Mouse (Mus musculus) embryo, embryonic 9.5 days (tissue): ENCODE measurements around the gene Gmnn.
"Not testable (repeated sequence)": the region's sequence is repeated elsewhere in the genome, so short reads cannot be mapped to it uniquely, and the experiment has no call there.

ENCODE experiments used
- DNase-seq: peaks from one replicate; pipeline ENCODE4 v3.0.0-alpha.2; 2017; ENCODE audit errors: extremely low spot score

Gmnn gene

DNA sequence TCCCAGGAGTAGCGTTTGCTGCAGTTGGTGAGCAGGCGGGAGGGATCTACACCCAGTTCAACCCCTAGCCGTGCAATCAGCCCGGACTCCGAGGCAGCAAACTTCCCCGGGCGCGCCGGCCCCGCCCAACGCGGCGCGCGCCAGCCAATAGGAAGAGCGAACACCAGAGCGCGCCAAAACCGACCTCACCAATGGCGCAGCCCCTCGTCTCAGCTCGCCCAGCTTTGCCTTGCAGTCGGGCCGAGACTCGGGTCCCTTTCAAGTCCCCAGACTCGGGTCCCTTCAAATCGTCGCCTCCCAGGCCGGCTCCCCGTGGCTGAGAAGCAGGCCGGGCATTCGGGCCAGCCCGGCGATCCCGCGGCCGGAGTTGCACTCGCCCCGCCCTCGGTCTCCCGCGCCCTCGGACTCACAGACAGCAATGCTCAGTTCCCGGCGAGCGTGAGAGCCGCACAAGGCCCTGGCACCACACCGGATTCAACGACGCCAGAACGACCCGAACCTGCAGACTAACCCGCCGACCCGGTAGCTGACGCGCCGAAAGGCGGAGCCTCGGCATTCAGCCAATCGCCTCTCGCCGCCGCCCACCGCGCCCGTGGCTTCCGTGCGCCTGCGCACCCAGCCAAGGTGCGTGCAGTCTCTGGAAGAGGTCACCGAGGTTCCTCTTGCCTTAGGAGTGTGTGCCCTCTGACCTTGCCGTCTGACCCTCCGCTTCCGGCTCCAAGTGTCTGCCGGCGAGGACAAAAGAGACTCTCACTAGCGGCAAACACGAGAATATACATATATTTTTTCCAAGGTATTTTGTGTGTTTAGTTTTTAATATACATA lies at the start of gene Gmnn:
Gene Gmnn, minus strand, starts transcription at position 521 of the 825 bp plus-strand sequence.
- DNase-seq = peak; percentile 92

DNA sequence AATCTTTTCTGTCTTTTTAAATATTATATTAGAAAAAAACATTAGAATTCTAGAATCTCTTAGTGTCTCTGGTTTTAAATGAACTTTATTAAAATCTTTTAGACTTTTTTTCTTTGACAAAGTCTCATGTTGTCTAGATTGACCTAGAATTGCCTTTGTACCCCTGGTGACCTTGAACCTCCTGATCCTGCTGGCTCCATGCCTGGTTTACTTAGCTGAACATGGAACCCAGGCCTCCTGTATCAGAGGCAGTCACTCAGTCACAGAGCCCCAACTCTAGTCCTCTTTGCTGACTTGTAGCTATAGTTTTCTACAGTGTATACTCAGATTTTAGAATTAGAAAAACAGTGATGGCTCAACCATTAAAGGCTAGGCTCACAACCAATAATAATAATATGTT lies 44.4 kb upstream of the Gmnn start:
- no peak for DNase-seq

DNA sequence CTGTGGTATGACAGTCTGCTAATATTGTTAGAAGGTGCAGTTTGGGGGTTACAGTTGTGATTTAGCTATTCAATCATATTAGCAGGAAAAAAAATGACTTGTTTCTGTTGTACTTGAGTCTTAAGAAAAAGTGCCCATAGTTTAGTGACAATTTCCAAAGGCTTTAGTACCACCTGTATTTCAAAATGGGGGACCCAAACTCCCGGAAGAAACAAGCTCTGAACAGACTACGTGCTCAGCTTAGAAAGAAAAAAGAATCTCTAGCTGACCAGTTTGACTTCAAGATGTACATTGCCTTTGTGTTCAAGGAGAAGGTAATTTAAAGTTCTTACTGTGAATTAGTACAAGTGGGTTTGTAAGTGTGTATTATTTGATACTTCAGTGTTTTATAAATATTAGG lies 41.5 kb upstream of the Gmnn start:
- DNase-seq = no peak

DNA sequence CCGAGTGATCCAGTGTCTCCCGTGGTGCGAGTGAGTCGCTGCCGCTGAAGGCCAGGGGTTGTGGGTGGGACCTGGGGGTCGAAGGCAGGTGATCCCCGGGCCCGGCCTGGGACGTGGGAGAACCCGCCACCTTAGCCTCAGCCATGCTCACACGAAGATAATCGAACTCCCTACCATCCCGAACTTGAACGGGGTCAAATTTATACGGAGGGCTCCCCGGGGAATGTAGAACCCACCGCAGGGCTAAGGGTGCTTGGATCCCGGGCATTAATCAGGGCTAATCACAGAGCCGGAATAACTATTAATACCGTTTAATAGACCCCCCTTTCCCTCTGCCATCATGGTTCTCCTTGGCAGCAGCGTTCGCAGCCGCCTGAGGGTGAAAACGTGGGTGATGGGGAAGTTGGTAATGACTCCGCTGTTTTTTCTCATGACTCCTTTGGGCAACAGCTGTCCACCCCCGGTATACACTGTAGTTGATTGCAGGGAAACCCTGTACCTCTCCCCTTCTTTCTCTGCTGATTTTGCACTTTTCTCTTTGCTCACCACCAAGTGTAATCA lies 40.5 kb upstream of the Gmnn start:
- peak; percentile 30 for DNase-seq

DNA sequence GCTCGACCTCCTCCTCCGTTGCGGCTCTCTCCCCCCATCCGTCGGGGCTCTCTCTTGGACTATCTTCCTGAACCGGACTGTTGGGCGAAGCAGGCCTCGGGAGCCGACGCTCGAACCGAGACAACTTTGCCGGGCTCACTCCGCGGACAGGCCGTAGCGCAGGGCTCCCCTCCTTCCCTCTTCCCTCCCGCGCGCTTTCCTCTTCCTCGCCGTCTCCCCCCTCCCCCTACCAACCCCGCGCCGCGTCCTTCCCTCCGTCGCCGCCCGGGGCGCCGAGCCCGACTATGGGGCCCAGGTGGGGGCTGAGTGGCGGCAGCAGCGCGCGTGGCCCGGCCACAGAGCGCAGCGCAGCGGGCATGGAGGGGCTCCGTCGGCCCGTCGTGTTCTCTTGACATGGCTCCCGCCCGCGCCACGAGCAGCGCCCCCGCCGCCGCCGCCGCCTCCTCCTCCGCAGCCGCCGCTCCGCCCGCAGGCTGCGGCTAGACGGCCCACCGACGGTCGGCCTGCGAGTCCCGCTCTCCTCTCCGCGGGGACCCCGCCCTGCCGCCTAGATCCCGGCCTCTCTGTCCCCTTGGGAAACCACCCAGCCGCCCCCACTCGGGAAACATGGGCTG lies 39.7 kb upstream of the Gmnn start, which contains the start of gene BC005537:
Gene BC005537, plus strand, starts transcription at position 350 of the 614 bp plus-strand sequence.
- no peak for DNase-seq

DNA sequence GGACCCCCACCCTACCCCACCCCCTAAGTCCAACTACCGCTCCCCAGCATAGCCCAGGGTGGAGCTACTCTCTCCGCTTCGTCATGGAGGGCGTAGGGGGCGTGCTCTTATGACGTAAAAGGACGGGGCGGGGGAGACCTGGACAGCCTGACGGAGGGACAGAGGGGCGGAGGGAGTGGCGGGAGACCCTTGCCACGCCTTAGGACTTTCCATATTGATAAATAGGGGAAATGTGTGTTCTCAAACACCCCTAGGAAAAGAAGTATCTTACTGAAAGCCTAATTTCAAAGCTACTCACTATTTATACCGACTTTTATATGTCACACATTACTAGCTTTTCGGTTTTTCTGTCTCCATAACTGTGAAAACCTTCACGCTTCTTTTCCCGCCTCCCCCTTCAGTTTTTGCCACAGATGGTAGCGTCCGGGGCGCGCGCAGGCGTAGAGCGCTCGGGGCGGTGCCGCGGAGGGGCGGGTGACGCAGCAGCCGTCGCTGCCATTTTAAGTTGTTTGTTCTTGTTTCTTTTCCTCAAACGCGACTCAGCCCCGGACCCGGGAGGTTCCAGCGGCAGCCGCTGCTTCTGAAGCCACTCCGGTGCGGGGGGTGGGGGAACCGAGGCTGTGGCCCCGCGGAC lies 39.1 kb upstream of the Gmnn start:
- DNase-seq = peak; percentile 99

DNA sequence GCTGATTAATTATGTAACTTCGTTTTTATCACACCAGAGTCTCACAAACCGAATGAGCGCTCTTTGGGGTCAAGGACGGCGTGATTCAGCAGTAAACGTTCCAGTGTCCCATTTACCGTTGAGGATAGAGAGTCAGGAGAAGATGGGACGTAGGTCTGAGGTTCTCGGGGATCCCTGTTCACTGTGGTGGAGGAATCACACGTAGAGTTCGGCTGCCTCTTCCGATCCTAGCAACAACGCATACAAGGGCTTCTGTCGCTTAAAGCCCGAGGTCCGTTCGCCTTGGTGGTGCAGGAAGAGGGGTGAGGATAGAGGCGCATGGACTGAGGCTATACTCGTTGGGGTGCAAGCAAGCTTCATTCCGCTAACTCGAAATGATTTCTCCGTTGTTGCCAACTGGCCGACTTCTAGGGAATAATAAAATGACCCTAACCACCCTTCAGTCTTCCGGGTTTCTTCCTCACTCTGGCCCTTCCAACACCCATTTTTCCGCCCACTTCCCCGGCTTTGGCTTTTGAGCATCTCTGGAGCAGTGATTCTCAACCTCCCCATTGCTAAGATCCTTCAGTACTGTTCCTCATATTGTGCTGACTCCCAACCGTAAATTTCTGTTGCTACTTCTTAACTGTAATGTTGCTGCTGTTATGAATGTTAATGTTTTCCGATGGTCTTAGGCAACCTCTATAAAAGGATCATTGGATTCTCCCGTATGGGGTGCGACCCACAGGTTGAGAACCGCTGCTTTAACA lies 38.4 kb upstream of the Gmnn start:
- peak; percentile 54 for DNase-seq

DNA sequence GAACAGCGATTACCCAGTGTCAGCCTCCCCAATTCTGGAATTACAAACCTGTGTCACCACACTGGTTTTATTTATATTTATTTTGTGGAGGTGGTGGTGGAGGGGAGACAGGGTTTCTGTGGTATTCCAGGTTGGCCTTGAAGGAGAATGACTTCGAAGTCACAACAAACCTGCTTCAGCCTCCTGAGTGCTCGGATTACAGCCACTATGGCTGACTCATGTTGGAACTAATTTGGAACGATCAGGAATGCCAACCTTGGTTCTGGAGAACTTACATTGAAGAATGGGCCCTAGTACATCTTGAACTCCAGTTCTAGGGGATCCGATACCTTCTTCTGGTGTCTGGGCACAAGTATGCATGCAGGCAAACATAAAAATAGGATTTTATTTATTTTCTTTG lies 37.7 kb upstream of the Gmnn start:
- no peak for DNase-seq

DNA sequence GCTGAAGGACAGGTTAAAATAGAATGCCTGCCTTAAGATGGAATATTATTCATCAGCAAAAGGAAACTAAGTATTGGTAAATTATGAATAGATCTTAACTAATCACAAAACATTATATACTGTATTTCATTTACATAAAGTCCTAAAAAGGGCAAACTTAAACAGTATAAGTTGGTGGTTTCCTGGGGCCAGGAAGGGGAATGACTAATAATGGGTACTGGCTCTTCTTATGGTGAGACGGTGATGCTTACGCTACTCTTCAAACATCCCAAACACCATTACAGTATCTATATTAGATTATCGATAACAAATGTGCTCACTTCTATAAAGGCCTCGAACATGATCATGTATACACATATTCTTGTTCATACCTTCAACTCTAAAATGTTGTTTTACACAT lies 37.0 kb upstream of the Gmnn start:
- no peak for DNase-seq

DNA sequence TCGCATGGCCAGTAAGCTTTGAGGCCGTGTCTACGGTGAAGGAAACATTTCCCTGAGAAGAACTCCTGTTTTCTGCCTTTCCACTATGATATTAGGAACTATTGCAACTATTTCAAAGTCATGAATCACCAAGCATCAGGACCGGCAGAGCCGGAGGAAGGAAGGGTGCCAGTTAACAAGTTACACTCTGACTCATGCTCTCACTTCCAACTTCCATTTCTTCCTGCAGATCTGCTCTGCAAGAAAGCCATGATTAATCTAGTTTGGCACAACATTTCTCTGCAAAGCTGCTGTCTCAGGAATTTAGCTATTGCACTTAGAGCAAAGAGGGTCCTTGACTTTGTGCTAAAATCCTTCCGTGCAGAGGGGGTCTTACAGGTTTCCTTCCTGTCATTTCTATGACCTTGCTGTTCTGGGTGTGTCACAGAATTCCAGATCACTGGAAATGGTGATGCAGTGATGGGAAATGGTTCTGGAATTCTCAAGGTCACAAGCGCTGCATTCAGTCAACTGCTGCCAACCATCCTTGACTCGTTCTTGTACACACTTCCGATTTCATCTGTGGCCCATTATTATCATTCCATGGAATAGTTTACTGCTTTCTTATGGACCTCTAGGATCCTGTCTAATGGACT lies 30.8 kb upstream of the Gmnn start:
- DNase-seq = no peak

DNA sequence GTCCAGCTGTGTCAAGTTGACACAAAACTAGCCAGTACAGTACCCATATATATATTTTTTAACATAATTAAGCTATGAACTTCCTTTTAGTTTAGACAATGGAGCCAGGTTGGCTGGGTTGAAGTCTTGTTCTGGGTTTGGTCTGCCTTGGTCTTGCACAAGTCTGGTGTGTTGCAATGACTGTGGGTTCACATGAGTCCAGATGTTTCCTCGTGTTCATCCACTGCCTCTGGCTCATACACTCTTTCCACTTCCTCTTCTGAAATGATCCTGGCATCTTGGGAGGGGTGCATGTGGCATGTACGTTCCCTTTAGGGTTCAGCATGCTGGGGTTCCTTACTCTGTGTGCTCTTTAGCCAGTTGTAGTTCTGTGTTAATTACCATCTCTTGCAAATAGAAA lies 29.6 kb upstream of the Gmnn start:
- DNase-seq = no peak

DNA sequence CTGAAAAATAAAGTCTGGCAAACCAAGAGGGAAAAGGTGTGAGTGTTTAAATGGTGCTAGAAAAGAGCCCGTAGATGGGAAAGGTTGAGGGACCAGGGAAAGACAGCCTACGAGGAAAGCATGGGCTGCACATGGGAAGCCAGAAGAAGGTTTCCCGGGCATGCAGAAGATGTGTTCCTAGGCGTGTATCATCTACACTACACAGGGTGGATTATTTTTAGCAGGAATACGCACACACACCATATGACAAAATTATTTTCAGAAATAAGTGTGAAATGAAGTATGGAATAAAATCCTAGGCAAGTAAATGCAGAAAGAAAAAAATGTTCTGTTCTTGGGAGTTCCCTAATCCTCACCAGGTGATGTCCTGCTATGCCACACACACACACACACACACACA lies 25.8 kb upstream of the Gmnn start:
- DNase-seq = no peak

DNA sequence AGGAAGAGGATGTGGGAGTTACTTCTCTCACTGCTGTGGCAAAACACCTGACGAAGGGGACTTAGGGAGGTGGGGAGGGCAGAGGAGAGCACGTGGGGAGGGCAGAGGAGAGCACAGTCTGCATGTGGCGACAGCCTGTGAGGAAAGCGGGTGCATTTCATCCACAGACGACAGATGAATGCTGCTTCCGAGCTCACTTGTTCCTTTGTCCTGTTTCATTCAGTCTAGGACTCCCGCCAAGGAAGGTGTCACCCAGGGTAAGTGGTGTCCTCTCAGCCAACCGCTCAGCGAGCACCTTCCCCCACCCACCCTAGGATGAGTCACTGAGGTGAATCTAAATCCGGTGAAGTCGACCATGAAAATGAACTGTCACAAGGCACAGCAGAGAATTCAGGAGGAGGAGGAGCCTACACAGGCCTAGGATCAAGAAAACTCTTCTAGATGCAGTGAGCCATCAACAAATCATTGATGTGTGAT lies 24.3 kb upstream of the Gmnn start:
- DNase-seq = no peak

DNA sequence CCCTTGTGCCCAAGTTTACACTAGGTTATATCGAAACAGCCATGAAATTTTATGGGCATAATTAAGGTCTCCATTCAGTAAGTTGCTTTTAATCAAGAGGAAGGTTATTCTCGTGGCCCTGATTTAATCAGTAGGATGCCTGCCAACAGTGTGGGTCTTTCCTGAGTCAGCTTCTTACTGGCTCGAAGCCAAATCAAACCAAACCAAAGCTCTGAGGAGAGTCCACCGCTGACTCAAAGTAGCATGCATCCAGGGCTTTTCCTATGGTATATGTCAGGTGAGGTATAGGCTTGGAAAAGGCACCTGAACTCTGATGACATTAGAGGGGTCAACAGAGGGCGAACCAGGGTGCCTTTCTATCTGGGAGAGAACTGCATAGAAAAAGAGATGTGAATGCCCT lies 20.2 kb upstream of the Gmnn start:
- no peak for DNase-seq

DNA sequence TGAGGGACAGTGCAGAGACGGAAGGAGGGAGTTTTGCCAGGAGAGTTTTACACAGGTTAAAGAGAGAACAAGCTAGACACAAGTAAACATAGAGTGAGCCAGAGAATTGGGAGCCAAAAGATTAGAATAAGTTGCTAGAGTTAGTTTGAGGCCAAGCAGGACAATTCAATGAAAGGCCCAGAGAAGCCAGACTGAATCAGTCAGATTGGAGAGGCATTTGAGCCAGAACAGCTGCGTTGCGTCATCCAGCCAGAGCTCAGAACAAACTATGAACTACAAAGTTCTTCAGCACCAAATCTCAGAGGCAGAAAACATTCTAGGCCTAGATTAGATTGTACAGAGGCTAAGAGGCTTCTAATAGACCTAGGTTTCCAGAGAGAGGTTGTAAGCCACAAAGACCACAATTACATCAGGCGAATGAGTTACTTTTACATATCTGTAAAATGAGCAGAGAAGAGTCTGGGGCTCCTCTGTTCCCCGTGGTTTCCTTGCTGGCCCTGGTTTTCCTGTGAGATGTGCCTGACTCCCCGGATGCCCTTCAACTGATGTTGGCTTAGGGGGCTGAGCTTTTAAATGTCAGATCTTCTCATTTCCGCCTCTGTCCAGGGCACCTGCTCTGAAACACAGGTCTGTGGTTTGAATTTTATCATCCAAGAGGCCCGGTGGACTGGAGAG lies 17.1 kb upstream of the Gmnn start:
- DNase-seq = no peak

DNA sequence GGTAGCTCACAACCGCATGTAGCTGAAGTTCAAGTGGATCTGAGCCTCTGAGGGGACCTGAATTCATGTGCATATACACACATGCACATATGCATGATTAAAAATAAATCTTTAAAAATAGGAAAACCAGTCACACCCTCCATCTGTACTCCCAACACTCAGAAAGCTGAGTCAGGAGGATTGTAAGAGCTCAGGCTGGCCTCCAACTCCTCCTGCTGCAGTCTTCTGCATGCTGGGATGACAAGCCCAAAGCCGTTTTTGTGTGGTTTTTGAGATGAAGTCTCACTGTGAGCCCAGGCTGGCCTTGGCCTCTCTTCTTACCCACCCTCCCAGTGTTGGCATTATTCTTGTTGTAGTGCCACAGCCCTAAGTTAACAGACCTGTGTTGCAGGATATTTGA lies 16.3 kb upstream of the Gmnn start:
- no peak for DNase-seq

DNA sequence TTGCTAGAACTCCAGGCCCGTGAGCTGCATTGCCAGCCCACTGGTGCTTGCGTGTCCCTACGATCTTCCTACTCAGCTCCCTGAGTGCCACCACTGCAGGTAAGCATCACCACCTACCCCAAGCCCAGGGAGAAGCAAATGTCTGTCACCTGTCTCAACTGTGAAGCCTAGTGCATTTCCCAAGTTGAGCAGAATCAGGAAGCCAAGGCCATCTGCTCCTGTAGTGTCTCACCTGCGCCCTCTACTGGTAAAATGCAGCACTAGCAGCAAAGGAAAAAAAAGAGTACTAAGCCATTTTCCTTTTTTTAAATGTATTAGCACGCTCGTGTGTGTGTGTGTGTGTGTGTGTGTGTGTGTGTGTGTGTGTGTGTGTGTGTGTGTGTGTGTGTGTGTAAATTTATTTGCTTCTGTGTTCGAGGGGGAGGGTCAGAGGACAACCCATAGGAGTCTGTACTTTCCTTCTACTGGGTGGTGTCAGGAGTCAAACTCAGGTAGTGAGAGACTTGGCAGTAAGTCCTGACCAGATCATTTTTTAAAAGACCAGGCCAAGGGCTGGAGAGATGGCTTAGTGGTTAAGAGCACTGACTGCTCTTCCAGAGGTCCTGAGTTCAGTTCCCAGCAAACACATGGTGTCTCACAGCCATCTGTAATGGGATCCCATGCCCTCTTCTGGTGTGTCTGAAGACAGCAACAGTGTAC lies 14.6 kb upstream of the Gmnn start:
- peak; percentile 46 for DNase-seq

DNA sequence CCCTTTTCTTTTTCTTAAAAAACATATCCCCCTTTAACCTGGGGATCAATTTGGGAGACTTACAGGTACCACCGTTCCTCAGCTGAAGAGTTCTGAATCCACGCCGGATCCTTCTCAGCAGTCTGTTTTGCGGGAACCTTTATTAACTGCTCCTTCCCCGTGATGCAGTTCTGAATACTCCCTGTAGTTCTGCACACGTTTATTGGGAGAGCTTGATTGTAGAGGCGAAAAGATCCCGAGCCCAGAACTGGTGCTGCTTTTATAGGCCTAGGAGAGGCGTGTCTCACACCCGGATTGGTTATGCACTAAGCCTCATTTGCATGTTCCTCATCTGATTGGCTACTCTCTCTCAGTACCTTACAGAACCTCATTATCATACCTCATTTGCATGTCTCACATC lies 9.8 kb upstream of the Gmnn start:
- DNase-seq = not testable (repeated sequence)

DNA sequence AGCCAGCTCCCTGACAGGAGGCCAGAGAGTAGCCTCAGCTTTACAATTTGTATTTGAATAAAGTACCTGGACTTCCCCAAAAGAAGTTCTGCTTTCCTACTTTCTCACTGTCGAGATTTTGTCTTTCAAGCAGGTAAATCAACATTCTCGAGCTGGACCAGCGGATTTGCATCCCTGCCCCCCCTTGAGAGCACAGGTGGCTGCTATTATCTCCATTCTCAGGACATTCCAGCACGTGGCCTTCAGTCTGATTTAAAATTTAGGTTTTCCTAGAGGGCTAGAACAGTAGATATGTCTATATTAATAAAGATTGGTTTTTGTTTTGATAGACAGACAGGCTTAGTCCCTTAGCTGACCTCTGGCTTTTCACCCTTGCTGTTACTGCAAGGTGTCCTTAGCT lies 6.1 kb upstream of the Gmnn start:
- DNase-seq = not testable (repeated sequence)

DNA sequence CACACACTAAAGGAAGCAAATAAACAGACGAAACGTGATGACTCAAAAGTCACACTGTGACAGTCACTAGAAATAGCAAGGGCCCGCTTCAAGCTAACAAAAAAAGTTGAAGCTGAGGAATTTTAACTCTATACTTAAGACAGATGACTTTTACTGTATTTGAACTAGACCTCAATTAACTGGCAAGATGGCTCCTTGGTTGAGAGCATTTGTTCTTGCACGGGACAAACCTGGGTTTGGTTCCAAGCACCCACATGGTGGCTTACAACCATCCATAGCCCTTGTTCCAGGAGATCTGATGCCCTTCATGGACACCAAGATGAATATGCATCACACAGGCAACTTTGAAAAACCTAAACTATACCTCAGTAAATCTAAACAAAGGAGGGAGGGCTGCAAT lies 531 bp upstream of the Gmnn start:
- no peak for DNase-seq
